Mouse (Mus musculus) myocyte (in vitro differentiated cells): Measurements from ENCODE around the gene Mtfmt.

ENCODE experiments used
- CEBPB ChIP-seq: IDR thresholded peaks from 2 replicates; pipeline ENCODE4 v1.6.1; 2011; ENCODE audit warnings: mild to moderate bottlenecking, moderate library complexity; ENCODE audit not compliant: poor library complexity, insufficient read depth, severe bottlenecking
- E2F4 ChIP-seq: IDR thresholded peaks from one replicate; pipeline ENCODE4 v1.6.1; 2011; ENCODE audit warnings: mild to moderate bottlenecking, control low read depth, moderate library complexity; ENCODE audit not compliant: insufficient read depth
- MAX ChIP-seq: IDR thresholded peaks from one replicate; pipeline ENCODE4 v1.6.1; 2011; ENCODE audit warnings: low read depth, mild to moderate bottlenecking, control low read depth
- MYOD1 ChIP-seq, 3 experiments: IDR thresholded peaks; one replicate each; pipeline ENCODE4 v1.6.1; 2011; ENCODE audit warnings: control low read depth in 2 of 3, low read depth in 2 of 3, mild to moderate bottlenecking in 2 of 3, moderate library complexity in 1 of 3; ENCODE audit not compliant: insufficient read length in 2 of 3, control insufficient read depth in 1 of 3
- MYOG ChIP-seq, 3 experiments: IDR thresholded peaks; one replicate each; pipeline ENCODE4 v1.6.1; 2011; ENCODE audit warnings: control low read depth in 2 of 3, low read depth in 2 of 3, mild to moderate bottlenecking in 2 of 3; ENCODE audit not compliant: insufficient read length in 2 of 3, control insufficient read depth in 1 of 3, insufficient read depth in 1 of 3
- POLR2A ChIP-seq: IDR thresholded peaks from one replicate; pipeline ENCODE4 v1.6.1; 2011; ENCODE audit warnings: low read depth, mild to moderate bottlenecking, control low read depth, moderate library complexity; ENCODE audit not compliant: insufficient read length
- POLR2AphosphoS2 ChIP-seq: IDR thresholded peaks from one replicate; pipeline ENCODE4 v1.6.1; 2011; ENCODE audit warnings: low read depth, control low read depth; ENCODE audit not compliant: insufficient read length
- REST ChIP-seq: IDR thresholded peaks from one replicate; pipeline ENCODE4 v1.6.1; 2011; ENCODE audit warnings: mild to moderate bottlenecking, control low read depth, moderate library complexity; ENCODE audit not compliant: insufficient read depth, insufficient read length
- SRF ChIP-seq: IDR thresholded peaks from one replicate; pipeline ENCODE4 v1.6.1; 2011; ENCODE audit warnings: low read depth; ENCODE audit not compliant: control insufficient read depth, insufficient read length
- TCF12 ChIP-seq: IDR thresholded peaks from one replicate; pipeline ENCODE4 v1.6.1; 2011; ENCODE audit warnings: mild to moderate bottlenecking, control low read depth; ENCODE audit not compliant: poor library complexity, insufficient read depth, severe bottlenecking
- TCF3 ChIP-seq: IDR thresholded peaks from one replicate; pipeline ENCODE4 v1.6.1; 2011; ENCODE audit warnings: low read depth, control low read depth; ENCODE audit not compliant: insufficient read length
- USF1 ChIP-seq: IDR thresholded peaks from one replicate; pipeline ENCODE4 v1.6.1; 2011; ENCODE audit warnings: low read depth, mild to moderate bottlenecking, control low read depth, moderate library complexity

- TF ChIP-seq USF1 (no peak), POLR2AphosphoS2 (no peak), MYOG (IDR thresholded peaks at IDR 0.05; ENCODE audit: control insufficient read depth in 1 of 3, insufficient read depth in 1 of 3, insufficient read length in 2 of 3, low read depth in 2 of 3) (no peak), E2F4 (no peak), POLR2A (no peak), MYOD1 (IDR thresholded peaks at IDR 0.05; ENCODE audit: control insufficient read depth in 1 of 3, insufficient read length in 2 of 3, low read depth in 2 of 3) (no peak), REST (no peak), MAX (no peak), CEBPB (no peak), TCF12 (no peak), TCF3 (no peak), SRF (no peak)
These were observed 4.7 kb upstream of the Mtfmt start for GRCm38 (mm10) chr9:65430921-65431320.
